Mouse (Mus musculus) layer of hippocampus, adult 18-20 months (tissue): ENCODE results near the gene Mctp1. TPM values are rescaled to one million over a fixed set of nuclear protein-coding genes. Genes with fewer than 3 reads are reported as not detected.

Experiments
- DNase-seq, 2 experiments: peaks; one replicate each; pipeline ENCODE4 v3.0.0; 2022; ENCODE audit warnings: low spot score in 2 of 2
- total RNA-seq, 2 experiments: library from RNA; stranded (reverse); gene quantifications; 2 replicates each; pipeline ENCODE4 v1.2.3; 2021

The Mctp1 gene
- total RNA-seq, 2 experiments from 2014 or later = 52.1 to 53.4 TPM

DNA sequence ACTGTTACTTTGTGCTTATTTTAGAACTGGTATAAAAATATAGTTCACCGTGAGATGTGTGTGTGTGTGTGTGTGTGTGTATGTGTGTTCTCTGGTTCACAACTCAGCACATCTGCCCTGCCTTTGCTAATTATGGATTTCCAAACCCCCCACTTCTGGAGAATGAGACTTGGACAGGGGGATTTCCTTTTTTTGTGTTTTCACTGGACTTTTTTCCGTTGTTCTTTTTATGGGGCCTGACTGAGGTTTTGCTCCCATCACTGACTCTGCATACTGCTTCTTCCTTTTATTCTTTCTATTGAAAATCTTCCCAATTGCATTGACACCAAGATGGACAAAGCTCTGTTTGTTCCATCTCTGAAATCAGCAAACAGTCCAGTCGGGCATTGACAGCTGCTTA lies 438.7 kb downstream of the Mctp1 start:
- DNase-seq = no peak

GRCm38 (mm10) chr13:76824932-76825694 lies 440.8 kb downstream of the Mctp1 start:
- no peak for DNase-seq

GRCm38 (mm10) chr13:76827738-76828137 lies 443.4 kb downstream of the Mctp1 start:
- DNase-seq = peak in 1 of 2 experiments; percentile 27

GRCm38 (mm10) chr13:76838031-76838430 lies 453.7 kb downstream of the Mctp1 start:
- no peak for DNase-seq

DNA sequence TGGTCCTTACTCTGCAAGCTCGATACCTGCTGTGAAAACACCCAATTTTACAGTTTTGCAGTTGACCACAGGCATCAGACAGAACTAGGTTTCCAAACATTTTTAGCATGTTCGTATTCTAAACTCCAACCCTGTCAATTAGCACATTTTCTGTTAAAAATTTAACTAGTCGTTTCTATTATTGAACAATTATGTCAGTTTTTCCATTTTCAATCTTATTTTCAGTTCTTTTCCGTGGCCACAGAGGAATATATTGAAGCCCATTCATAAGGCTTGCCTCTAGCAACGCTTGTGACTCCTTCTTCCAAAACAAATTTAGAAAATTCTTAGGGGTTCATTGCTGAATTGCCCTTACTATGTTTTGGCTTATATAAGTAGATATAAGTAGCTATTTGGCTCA lies 456.4 kb downstream of the Mctp1 start:
- DNase-seq = no peak

- DNase-seq = peak; percentile 46 to 61
Measured at GRCm38 (mm10) chr13:76844629-76845255, 460.4 kb downstream of the Mctp1 start.

GRCm38 (mm10) chr13:76850412-76851054 lies 466.2 kb downstream of the Mctp1 start:
- no peak for DNase-seq

DNA sequence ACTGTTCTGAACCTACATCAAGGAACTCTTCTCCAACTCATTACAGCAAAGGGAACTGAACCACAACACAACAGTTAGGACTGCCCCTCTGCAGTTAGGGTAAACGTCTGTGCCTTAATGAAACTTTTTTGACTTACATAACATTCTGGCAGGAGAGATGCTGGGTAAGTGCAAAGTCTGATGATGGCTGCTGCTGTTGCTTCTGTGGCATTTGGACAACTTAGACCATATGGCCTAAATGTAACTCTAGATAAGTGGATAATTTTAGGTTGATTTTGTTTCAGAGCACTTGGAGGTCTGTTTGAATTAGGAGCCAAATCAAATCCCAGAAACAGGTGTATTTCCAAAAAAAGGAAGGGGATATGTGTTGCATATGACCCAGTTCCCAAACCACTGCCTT lies 470.0 kb downstream of the Mctp1 start:
- DNase-seq = peak in 1 of 2 experiments; percentile 61

DNA sequence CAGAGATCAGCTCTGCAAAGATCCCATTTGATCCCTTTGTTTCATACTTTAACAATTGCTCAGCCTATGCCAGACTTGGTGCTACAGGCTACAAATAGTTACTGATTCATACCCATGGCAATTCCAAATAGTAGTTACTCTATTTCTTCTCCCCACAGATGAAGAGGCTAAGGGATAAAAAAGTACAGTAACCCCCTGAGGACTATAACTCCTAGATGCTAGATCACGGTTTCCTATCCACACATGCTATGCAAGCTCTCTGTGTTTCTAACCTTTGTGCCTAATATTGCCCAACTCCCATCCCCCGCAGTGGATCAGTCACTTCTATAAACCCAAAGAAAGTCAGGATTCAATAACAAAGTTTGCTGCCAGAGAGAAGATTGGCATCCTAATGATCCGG lies 470.7 kb downstream of the Mctp1 start:
- DNase-seq = no peak

DNA sequence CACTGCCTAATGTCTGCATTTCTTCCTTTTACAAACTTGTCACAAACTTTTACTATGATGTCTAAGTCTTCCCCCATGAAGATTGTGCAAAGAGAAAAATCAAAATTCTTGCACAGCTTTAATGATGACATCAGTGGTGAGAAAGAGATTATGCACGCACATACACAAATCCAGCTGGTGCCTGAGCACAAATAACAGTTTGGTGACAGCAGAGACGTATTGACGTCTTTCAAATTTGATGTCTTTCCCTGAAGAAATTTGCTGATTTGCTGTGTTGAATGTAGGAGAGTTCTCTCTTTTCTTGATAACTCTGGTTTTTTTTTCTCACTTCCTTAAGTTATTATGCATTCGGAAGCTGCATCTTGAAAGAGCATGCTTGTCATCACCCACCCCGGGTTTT lies 472.7 kb downstream of the Mctp1 start:
- peak in 1 of 2 experiments; percentile 44 for DNase-seq

DNA sequence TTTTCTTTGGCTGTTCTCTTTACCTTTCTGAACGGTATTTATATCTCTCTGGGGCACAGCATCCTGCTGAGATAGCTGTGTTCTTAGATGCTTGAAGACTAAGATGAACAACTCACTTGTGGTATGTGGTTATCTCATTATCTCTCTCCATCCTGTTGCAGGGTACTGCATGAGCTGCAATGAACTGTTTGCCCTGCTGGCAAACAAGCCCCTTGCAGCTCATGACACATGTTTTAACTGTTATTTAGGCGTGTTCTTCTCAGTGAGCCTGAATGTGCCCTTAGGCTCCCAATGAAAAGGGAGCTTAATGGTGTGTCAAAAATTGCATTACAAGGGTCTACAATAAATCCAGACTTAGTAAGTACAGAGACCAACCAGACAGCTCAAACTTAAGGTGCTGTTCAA lies 473.7 kb downstream of the Mctp1 start:
- DNase-seq = no peak

GRCm38 (mm10) chr13:76870291-76870690 lies 486.0 kb downstream of the Mctp1 start:
- no peak for DNase-seq

DNA sequence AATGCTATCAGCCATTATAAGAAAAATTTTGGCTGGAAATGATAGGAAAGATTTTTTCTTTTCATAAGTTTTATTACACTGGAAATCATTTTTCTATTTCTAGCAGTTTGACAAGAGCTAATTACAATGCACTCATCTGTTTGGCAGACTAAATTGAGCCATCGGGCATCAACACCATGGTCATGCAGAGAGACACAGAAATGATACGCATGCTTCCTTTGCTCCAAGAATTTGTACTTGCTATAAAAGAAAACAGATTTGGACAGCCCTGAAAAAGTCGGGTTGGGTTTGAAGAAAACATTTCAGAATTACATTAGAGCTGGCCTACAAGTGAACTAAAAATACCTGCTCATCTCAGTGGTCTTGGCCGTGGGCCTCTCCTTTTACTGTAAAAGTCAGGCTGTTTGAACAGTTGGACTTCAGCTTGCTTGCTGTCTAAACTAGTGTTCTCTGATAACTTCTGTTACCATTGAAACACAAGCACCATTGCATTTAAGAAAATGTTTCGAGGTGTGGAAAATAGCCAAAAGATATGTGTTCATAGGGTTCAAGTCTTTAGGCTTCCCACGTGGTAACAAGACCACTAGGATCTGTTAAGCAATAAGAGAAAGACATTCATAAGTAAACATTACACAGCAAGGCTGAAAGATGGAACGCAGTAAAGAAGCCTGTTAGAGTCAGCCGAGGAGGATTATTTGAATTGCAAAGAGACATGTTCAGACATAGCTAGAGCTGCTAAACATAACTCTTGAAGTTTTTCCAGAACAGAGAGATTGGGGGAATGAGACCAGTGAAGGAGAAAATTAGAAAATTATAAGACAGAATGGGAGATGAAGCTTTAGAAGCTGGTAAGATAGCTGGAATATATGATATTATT lies 493.8 kb downstream of the Mctp1 start:
- DNase-seq = peak in 1 of 2 experiments; percentile 21

DNA sequence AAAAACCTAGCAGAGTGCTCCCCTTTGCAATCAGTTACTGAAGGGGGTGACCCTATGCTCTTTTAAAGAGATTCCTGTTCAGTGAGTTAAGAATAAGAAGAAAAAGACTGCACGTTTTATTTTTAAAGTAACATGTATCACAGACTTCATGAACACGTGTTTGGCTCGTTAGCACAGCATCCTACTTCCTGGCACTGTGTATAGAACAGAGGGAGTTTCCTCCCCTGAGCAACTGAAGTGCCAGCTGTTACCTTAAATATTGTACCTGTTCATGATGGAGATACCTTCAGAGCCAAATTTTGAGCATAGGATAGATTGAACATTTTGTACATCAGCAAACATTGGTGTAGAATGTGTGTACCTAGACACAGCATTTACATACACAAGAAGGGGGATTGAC lies 494.7 kb downstream of the Mctp1 start:
- peak in 1 of 2 experiments; percentile 19 for DNase-seq

GRCm38 (mm10) chr13:76884517-76885092 lies 500.3 kb downstream of the Mctp1 start:
- DNase-seq = no peak

- no peak for DNase-seq
Measured at GRCm38 (mm10) chr13:76892987-76893386, 508.7 kb downstream of the Mctp1 start.

- DNase-seq = peak in 1 of 2 experiments; percentile 22
Measured at GRCm38 (mm10) chr13:76895770-76896456, 511.6 kb downstream of the Mctp1 start.

- DNase-seq = no peak
Measured at GRCm38 (mm10) chr13:76896457-76896790, 512.1 kb downstream of the Mctp1 start.

- no peak for DNase-seq
Measured at GRCm38 (mm10) chr13:76918321-76918720, 534.0 kb downstream of the Mctp1 start.

DNA sequence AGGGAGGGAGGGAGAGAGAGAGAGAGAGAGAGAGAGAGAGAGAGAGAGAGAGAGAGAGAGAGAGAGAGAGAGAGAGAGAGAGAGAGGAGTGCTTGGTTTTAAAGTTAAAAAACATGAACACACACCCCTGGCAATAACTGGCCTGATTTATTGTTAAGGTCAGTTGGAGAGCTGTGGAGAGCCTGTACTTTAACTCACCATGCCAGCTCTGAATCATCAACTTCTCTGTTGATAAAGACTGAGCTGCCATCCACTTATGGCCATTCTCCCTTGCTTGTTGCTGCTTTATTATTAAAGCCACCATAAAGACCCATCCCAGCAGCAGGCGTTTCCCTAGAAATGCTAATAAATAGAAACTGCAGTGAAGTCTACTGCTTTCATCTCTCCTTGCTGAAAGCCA lies 542.5 kb downstream of the Mctp1 start:
- no peak for DNase-seq
